Mouse (Mus musculus) testis, adult 2 months (tissue): ENCODE measurements at regions not wholly inside any gene's neighbourhood (a gene's known extent, or its start where the extent isn't known, plus 50 kb on each side); places are given as distances from the start of the nearest gene placed in this dataset.

ENCODE experiments used
- CTCF ChIP-seq: fragments of 200-500 bp; IDR thresholded peaks from 2 replicates; pipeline ENCODE4 v1.5.1; 2012; ENCODE audit warnings: low read depth, mild to moderate bottlenecking, inconsistent platforms, low read length, moderate library complexity; ENCODE audit not compliant: control insufficient read depth, insufficient read depth, insufficient replicate concordance
- POLR2A ChIP-seq: fragments of 200-500 bp; IDR thresholded peaks from 2 replicates; pipeline ENCODE4 v1.6.1; 2012; ENCODE audit warnings: low read depth, mild to moderate bottlenecking, inconsistent platforms, low read length, moderate library complexity; ENCODE audit not compliant: control insufficient read depth

- TF ChIP-seq CTCF (no peak), POLR2A (no peak)
Observed at GRCm38 (mm10) chr1:186383006-186383405, 265.9 kb upstream of the Lyplal1 start.
